Mouse (Mus musculus) limb, embryonic 12.5 days (tissue): ENCODE results near the gene Ptf1a. TPM values are rescaled to one million over a fixed set of nuclear protein-coding genes. Genes with fewer than 3 reads are reported as not detected.

Experiments
- ATAC-seq: fragments of 200-750 bp; cut with Nextera tagmentation; 2 replicates; pipeline ENCODE4 v1.8.0; 2017; ENCODE audit warnings: low read depth, moderate TSS enrichment; ENCODE audit not compliant: insufficient number of reproducible peaks, insufficient read depth, low FRiP score, low TSS enrichment
- H3K27ac ChIP-seq: fragments of 300-500 bp; sonication (generic); 2 replicates; pipeline ENCODE4 v1.5.1; 2016; ENCODE audit warnings: mild to moderate bottlenecking, moderate library complexity
- H3K27me3 ChIP-seq: fragments of 300-500 bp; sonication (generic); 2 replicates; pipeline ENCODE4 v1.6.1; 2016; ENCODE audit warnings: mild to moderate bottlenecking, moderate library complexity
- H3K36me3 ChIP-seq: fragments of 300-500 bp; sonication (generic); 2 replicates; pipeline ENCODE4 v1.6.1; 2016; ENCODE audit warnings: mild to moderate bottlenecking, moderate library complexity
- H3K4me1 ChIP-seq: fragments of 300-500 bp; sonication (generic); replicated peaks from 2 replicates; pipeline ENCODE4 v1.6.1; 2016
- H3K4me2 ChIP-seq: fragments of 300-500 bp; sonication (generic); 2 replicates; pipeline ENCODE4 v1.6.1; 2016; ENCODE audit warnings: mild to moderate bottlenecking, moderate library complexity
- H3K4me3 ChIP-seq: fragments of 300-500 bp; sonication (generic); replicated peaks from 2 replicates; pipeline ENCODE4 v1.5.1; 2016; ENCODE audit warnings: mild to moderate bottlenecking
- H3K9ac ChIP-seq: fragments of 300-500 bp; sonication (generic); replicated peaks from 2 replicates; pipeline ENCODE4 v1.6.1; 2016; ENCODE audit warnings: mild to moderate bottlenecking, moderate library complexity
- H3K9me3 ChIP-seq: fragments of 300-500 bp; sonication (generic); 2 replicates; pipeline ENCODE4 v1.6.1; 2016; ENCODE audit warnings: mild to moderate bottlenecking, moderate library complexity
- WGBS: fragments of 180-500 bp; shearing (Covaris S2); methylation state at CpG from one replicate; pipeline ENCODE4 v1.1.7; 2016; 5-methylcytosine and 5-hydroxymethylcytosine counted together
- polyA plus RNA-seq: library from polyadenylated mRNA; unstranded; fragments of >200 nt; fragmentation: Nextera tagmentation; extraction: Ambion mirVana; gene quantifications from 2 replicates; pipeline ENCODE4 v1.2.1, GENCODE M21; 2016

Ptf1a gene
- polyA plus RNA-seq, 1 experiment from 2014 or later, result not detected

DNA sequence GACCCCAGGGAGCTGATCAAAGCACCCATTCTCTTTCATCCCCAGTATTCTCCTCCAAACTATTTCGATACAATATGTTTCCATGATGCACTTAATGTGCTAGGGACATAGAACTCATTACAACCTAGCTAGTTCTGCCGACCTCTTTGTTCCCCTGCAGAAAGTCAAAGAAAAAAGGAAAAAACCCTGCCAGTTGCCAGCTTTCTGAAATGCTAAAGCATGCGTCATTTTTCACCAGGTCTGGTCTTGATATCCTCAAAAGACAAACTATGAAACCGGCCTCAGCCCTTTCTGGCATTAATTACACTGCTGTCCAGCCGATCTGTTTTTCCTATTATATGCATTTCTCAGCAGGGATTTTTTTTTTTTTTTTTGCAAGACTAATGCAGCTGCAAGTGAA is 9.8 kb downstream of the Ptf1a start:
- H3K4me3 ChIP-seq, result no peak overlapping the region
- 1% methylated on average over 5 of the region's 5 CpGs for WGBS
- no peaks in the 10 kb centered on the region for H3K36me3 ChIP-seq
- H3K27ac ChIP-seq, result no peak overlapping the region
- H3K4me1 ChIP-seq, result peaks cover 31% of the 10 kb centered on the region
- ATAC-seq, result no peak
- H3K27me3 ChIP-seq, result peaks cover 78% of the 10 kb centered on the region
- 0 out of 2 replicates have a peak overlapping the region, but pooled peaks have one; percentile 2 for H3K4me2 ChIP-seq
- H3K9ac ChIP-seq, result no peak overlapping the region
- H3K9me3 ChIP-seq, result no peaks in the 10 kb centered on the region

DNA sequence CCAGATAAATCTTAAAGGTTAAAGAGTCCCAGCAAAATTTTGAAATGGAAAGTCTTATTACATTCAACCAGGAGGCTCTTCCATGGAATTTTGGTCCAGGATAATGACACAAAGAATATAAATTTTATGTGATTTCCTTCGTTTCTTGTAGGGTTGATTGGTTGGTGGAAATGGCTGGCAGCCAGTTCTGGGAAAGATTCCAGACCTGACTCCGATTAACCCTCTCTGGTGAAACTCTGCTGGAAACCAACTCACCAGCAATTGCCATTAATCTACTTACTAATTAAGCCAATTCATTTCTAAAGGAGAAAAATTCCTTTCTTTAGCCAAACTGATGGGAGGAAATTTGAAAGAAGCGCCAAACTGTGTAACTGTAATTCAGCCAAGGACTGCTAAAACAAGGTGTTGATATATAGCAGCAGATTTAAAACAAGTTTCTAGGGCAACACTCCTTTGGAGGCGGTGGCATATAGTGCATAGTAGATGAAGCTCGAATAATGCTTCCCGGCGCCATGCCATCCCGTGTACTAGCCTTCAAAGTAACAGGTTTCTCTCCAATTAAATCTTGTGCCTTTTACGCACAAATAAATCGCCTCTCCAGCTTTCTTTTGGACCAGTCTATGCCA is 10.5 kb downstream of the Ptf1a start:
- Histone ChIP-seq H3K27me3 (peaks cover 71% of the 10 kb centered on the region), H3K4me2 (0 out of 2 replicates have a peak overlapping the region, but pooled peaks have one; percentile 2), H3K4me3 (no peak overlapping the region), H3K27ac (no peak overlapping the region), H3K9ac (no peak overlapping the region), H3K4me1 (peaks cover 31% of the 10 kb centered on the region), H3K36me3 (no peaks in the 10 kb centered on the region), H3K9me3 (no peaks in the 10 kb centered on the region)
- ATAC-seq, result no peak
- WGBS, result 5% methylated on average over 10 of the region's 10 CpGs

DNA sequence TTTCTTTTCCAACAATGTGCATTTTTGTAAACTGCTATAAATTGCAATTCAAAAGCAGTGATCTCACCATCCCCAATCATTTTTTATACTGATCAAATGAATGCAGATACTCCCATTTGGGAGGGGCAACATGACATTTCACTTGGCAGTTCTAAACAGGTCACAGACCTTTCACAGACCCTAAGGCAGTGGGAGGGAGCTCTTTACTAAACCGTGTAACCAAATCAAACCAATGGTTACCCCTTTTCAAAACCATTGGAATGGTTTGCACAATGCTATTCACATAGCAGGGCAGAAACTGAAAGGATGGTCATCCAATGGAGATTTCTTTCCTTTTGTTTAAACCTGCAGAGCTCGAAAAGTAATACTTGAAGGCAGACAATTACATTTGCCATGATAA is 13.3 kb downstream of the Ptf1a start:
- H3K4me1 ChIP-seq, result peaks cover 25% of the 10 kb centered on the region; the same call in 1 of the 2 replicates
- no peak overlapping the region for H3K9ac ChIP-seq
- H3K9me3 ChIP-seq, result no peaks in the 10 kb centered on the region
- no peak overlapping the region for H3K4me3 ChIP-seq
- H3K27ac ChIP-seq, result no peak overlapping the region
- H3K4me2 ChIP-seq, result no peak overlapping the region
- H3K36me3 ChIP-seq, result no peaks in the 10 kb centered on the region
- peaks cover 49% of the 10 kb centered on the region for H3K27me3 ChIP-seq
- 51% methylated on average over 2 of the region's 2 CpGs for WGBS
- no peak for ATAC-seq

DNA sequence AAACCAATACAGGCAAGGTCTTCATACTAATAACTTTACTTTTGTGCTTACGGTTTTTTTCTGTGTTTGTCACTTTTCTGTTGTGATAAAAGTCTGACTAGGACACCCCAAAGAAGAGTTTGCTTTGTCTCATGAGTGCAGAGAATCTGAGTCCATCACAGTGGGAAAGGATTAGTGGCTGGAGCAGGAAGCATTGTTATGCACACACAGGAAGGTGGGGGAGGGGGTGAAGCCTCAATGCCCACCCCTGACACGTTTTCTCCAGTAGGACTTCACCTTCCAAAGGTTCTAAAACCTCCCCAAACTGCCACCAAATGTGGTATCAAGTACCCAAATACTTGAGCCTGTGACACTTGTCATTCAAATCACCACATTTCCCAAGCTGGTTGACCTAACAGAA is 16.5 kb downstream of the Ptf1a start:
- peaks cover 20% of the 10 kb centered on the region for H3K27me3 ChIP-seq
- H3K9ac ChIP-seq, result no peak overlapping the region
- H3K4me3 ChIP-seq, result no peak overlapping the region
- H3K36me3 ChIP-seq, result no peaks in the 10 kb centered on the region
- H3K9me3 ChIP-seq, result no peaks in the 10 kb centered on the region
- H3K27ac ChIP-seq, result no peak overlapping the region
- H3K4me1 ChIP-seq, result no peaks in the 10 kb centered on the region
- whole genome bisulfite sequencing, result 52% methylated on average over 2 of the region's 2 CpGs
- no peak overlapping the region for H3K4me2 ChIP-seq
- ATAC-seq, result no peak

DNA sequence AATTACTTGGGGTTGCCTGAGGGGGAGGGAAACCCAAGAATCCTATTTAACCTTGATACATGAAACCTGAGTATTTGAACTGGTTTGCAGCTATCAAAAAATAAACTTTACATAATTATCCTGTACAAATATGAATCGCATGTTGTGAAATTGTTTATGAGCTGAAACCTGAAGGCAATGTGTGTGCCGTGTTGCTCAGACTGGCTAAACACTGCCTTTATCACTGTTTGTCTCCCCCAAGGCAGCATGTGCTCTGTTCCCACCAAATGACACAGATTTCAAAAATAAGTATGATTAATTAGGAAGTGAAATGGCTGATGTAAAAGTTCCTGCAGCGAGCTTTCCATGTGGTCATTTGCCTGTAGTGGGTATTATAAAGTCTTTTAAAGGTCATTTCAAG is 44.8 kb downstream of the Ptf1a start:
- no peak overlapping the region for H3K27ac ChIP-seq
- no peak for ATAC-seq
- H3K4me2 ChIP-seq, result no peak overlapping the region
- 60% methylated on average over 3 of the region's 3 CpGs for WGBS
- no peaks in the 10 kb centered on the region for H3K4me1 ChIP-seq
- no peaks in the 10 kb centered on the region for H3K9me3 ChIP-seq
- H3K9ac ChIP-seq, result no peak overlapping the region
- H3K36me3 ChIP-seq, result no peaks in the 10 kb centered on the region
- no peaks in the 10 kb centered on the region; the same call in 1 of the 2 replicates for H3K27me3 ChIP-seq
- H3K4me3 ChIP-seq, result no peak overlapping the region

Other genes with a start within 250 kb of the Ptf1a start
- not detected in 2 replicates for gene Armc3, start 246.4 kb upstream of the Ptf1a start, polyA plus RNA-seq
- 23.5 and 28.9 TPM in 2 replicates for gene Msrb2, start 74.2 kb upstream of the Ptf1a start, polyA plus RNA-seq
- gene 4921504E06Rik, start 108.3 kb downstream of the Ptf1a start, polyA plus RNA-seq, result not detected in 2 replicates
- gene Otud1, start 212.1 kb downstream of the Ptf1a start, polyA plus RNA-seq, result 0.88 and 1.3 TPM in 2 replicates